Mouse (Mus musculus) limb, embryonic 15.5 days (tissue): ENCODE data around the gene Kremen1. TPM values are rescaled to one million over a fixed set of nuclear protein-coding genes. Genes with fewer than 3 reads are reported as not detected.

ENCODE experiments used
- ATAC-seq: fragments of 200-750 bp; cut with Nextera tagmentation; 2 replicates; pipeline ENCODE4 v1.8.0; 2017; ENCODE audit warnings: low read depth, moderate TSS enrichment; ENCODE audit not compliant: insufficient number of reproducible peaks, low FRiP score, low TSS enrichment
- H3K27ac ChIP-seq: fragments of 300-500 bp; sonication (generic); 2 replicates; pipeline ENCODE4 v1.5.1; 2015; ENCODE audit warnings: moderate library complexity, mild to moderate bottlenecking, inconsistent platforms
- H3K27me3 ChIP-seq: fragments of 300-500 bp; sonication (generic); 2 replicates; pipeline ENCODE4 v1.6.1; 2015; ENCODE audit warnings: inconsistent platforms
- H3K36me3 ChIP-seq: fragments of 300-500 bp; sonication (generic); 2 replicates; pipeline ENCODE4 v1.6.1; 2015; ENCODE audit warnings: inconsistent platforms
- H3K4me1 ChIP-seq: fragments of 300-500 bp; sonication (generic); 2 replicates; pipeline ENCODE4 v1.6.1; 2015; ENCODE audit warnings: inconsistent platforms
- H3K4me2 ChIP-seq: fragments of 300-500 bp; sonication (generic); 2 replicates; pipeline ENCODE4 v1.6.1; 2015; ENCODE audit warnings: mild to moderate bottlenecking, inconsistent platforms
- H3K4me3 ChIP-seq: fragments of 300-500 bp; sonication (generic); 2 replicates; pipeline ENCODE4 v1.5.1; 2015; ENCODE audit warnings: mild to moderate bottlenecking, inconsistent platforms
- H3K9ac ChIP-seq: fragments of 300-500 bp; sonication (generic); 2 replicates; pipeline ENCODE4 v1.6.1; 2015; ENCODE audit warnings: inconsistent platforms
- H3K9me3 ChIP-seq: fragments of 300-500 bp; sonication (generic); 2 replicates; pipeline ENCODE4 v1.6.1; 2016; ENCODE audit warnings: inconsistent platforms
- WGBS: fragments of 180-500 bp; shearing (Covaris S2); methylation state at CpG from one replicate; pipeline ENCODE4 v1.1.7; 2015; 5-methylcytosine and 5-hydroxymethylcytosine counted together
- polyA plus RNA-seq: library from polyadenylated mRNA; unstranded; fragments of >200 nt; fragmentation: Nextera tagmentation; extraction: Ambion mirVana; gene quantifications from 2 replicates; pipeline ENCODE4 v1.2.1, GENCODE M21; 2015

Kremen1 gene
- polyA plus RNA-seq, 1 experiment from 2014 or later: 37.6 TPM

DNA sequence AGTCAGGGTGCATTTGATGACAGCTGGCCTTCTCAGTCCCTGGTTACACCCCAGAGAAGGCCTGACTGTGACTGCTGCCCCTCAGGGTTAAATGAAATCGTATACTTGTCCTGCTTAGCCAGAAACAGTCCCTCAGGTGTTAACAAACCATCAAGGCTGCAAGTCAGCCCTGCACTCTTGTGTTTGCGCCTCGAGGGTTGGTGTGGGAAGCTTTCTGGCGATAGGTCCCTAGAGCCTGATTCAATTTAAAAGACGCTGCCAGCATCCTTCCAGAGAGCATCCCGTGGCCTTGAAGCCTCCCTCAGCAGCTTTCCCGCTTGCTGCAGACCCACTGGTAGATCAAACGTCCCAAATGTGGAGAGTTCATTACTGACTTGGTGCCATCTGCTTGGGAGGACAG is 82.0 kb downstream of the Kremen1 start:
- H3K9ac ChIP-seq: no peak overlapping the region
- ATAC-seq: no peak
- WGBS: 22% methylated on average over 8 of the region's 8 CpGs
- H3K36me3 ChIP-seq: no peaks in the 10 kb centered on the region
- no peak overlapping the region for H3K4me2 ChIP-seq
- no peak overlapping the region for H3K4me3 ChIP-seq
- H3K27me3 ChIP-seq: no peaks in the 10 kb centered on the region
- no peak overlapping the region for H3K27ac ChIP-seq
- peaks cover 19% of the 10 kb centered on the region for H3K4me1 ChIP-seq
- no peaks in the 10 kb centered on the region for H3K9me3 ChIP-seq

DNA sequence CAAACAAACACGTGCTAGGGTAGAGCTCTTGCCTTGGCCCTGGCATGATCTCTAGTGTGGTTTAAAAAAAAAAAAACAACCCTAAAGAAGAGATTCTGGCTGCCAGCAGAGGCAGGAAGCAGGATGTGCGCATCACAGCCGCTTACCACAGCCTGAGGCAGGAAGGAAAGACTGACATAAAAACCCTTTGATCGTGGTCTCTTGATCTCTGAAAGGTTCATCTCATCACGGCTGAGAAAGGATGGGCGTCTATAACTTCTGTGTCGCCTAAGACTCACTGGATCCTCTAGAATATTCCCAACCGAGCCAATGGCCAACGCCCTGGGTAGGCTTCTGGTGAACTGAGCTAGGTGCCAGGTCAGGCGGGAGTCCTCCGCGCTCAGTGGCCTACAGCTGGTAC is 84.2 kb downstream of the Kremen1 start:
- H3K9ac ChIP-seq: no peak overlapping the region
- peaks cover 12% of the 10 kb centered on the region; the same call in 1 of the 2 replicates for H3K4me1 ChIP-seq
- no peak for ATAC-seq
- WGBS: 63% methylated on average over 12 of the region's 12 CpGs
- no peaks in the 10 kb centered on the region for H3K36me3 ChIP-seq
- no peaks in the 10 kb centered on the region for H3K9me3 ChIP-seq
- H3K4me2 ChIP-seq: no peak overlapping the region
- no peak overlapping the region for H3K4me3 ChIP-seq
- H3K27me3 ChIP-seq: no peaks in the 10 kb centered on the region
- H3K27ac ChIP-seq: no peak overlapping the region

DNA sequence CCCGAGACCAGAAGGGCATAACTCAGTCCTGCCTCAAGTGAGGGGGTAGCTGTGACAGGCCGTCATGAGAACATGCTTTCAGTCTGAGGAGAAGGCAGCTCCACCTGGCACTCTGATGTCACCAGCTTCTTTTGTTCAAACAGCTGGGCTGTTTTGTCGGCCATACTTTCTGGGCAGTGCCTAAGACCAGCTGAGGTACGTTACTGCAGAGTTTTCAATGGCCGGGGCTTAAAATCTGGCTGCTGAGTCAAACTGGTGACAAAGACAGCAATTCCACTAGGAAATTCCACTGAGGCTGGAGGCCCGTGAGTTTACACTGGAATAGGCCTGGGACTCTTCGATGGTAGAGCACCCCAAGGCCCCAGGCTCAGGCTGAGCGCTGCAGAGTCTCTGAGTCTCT is 84.7 kb downstream of the Kremen1 start:
- no peak overlapping the region for H3K4me3 ChIP-seq
- WGBS: 66% methylated on average over 8 of the region's 8 CpGs
- no peak overlapping the region for H3K9ac ChIP-seq
- H3K4me1 ChIP-seq: peaks cover 12% of the 10 kb centered on the region; the same call in 1 of the 2 replicates
- no peak for ATAC-seq
- H3K4me2 ChIP-seq: no peak overlapping the region
- H3K36me3 ChIP-seq: no peaks in the 10 kb centered on the region
- H3K27ac ChIP-seq: no peak overlapping the region
- no peaks in the 10 kb centered on the region for H3K9me3 ChIP-seq
- H3K27me3 ChIP-seq: no peaks in the 10 kb centered on the region

DNA sequence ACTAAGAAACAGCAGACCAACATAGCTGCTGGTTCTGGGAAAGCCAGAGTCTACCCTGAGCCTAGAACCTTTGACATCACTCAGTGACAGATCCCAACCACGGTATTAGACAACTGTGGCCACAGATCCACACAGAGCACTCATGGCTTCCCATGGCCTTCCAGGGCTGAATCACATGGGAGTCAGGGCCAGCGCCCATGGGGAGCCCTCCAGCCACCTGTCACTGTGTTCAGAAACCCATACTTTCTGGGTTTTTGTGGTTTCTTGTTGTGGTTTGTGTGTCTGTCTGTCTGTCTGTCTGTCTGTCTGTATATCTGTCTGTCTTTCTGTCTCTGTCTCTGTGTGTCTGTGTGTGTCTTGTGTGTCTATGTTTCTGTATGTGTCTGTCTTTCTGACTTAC is 85.5 kb downstream of the Kremen1 start:
- H3K36me3 ChIP-seq: no peaks in the 10 kb centered on the region
- 74% methylated on average over 2 of the region's 2 CpGs for WGBS
- H3K4me3 ChIP-seq: no peak overlapping the region
- no peaks in the 10 kb centered on the region for H3K9me3 ChIP-seq
- no peak overlapping the region for H3K27ac ChIP-seq
- no peaks in the 10 kb centered on the region for H3K27me3 ChIP-seq
- ATAC-seq: no peak
- H3K9ac ChIP-seq: no peak overlapping the region
- no peak overlapping the region for H3K4me2 ChIP-seq
- H3K4me1 ChIP-seq: peaks cover 12% of the 10 kb centered on the region; the same call in 1 of the 2 replicates

DNA sequence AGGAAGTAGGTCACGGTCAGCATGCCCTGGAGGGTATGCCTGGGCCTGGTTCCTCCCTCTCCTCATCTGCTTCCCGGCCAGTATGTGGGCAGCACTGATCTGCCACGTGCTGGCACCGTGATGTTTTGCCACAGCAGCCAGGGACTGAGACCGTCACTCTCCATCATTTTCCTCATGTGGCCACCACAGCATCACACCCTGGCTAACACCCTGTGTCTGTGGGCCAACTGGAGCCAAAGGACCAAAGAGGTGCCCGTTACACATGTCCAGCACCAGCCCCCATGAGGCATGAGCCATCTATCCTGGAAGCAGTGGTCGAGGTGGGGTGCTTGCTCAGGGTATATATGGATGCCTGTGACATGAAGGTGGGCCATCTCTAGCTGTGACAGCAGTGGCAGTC is 86.2 kb downstream of the Kremen1 start:
- Histone ChIP-seq H3K4me2 (no peak overlapping the region), H3K9ac (no peak overlapping the region), H3K36me3 (no peaks in the 10 kb centered on the region), H3K9me3 (no peaks in the 10 kb centered on the region), H3K27me3 (no peaks in the 10 kb centered on the region), H3K27ac (no peak overlapping the region), H3K4me3 (no peak overlapping the region), H3K4me1 (peaks cover 12% of the 10 kb centered on the region; the same call in 1 of the 2 replicates)
- WGBS: 84% methylated on average over 7 of the region's 7 CpGs
- no peak for ATAC-seq

DNA sequence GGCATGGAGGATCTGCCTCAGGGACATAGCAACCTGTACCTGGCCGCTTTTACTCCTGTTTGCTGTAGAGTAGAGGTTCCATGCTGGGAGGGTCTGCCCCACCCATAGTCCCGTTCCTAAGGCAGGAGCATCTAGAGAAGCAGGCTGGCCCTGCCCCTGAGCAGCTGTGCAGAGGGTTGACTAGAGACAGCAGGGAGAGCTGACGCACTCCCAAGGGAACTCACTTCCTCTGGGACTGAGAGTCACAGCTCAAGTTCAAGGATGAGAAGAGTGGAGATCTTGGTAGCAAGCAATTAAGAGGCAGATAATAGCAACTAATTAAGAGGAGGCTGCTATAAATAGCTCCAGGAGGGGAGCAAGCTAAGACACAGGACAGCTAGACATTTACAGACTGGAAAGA is 88.5 kb downstream of the Kremen1 start:
- WGBS: 28% methylated on average over 3 of the region's 3 CpGs
- Histone ChIP-seq H3K27ac (no peak overlapping the region), H3K36me3 (no peaks in the 10 kb centered on the region), H3K4me2 (no peak overlapping the region), H3K4me1 (peaks cover 3% of the 10 kb centered on the region; the same call in 1 of the 2 replicates), H3K4me3 (no peak overlapping the region), H3K9ac (no peak overlapping the region), H3K9me3 (no peaks in the 10 kb centered on the region), H3K27me3 (no peaks in the 10 kb centered on the region)
- no peak for ATAC-seq

DNA sequence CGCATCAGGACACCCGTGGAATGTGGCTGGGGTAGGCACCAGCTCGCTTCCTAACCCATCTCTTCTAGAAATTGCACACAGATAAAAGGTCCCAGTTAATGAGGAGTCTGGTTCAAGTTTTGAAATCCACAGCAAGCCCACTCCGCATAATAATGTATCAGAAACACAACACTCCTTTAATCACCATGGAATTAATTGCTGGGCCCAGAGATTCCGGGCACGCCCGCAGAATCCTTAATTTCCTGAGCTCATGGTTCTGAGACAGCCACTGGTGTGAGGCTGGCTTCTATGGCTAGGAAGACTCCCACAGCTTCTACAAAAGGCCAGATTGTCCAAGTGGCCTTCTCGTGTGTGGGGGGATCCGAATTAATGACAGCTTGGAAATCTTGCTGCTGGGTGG is 94.0 kb downstream of the Kremen1 start:
- no peak for ATAC-seq
- Histone ChIP-seq H3K9ac (no peak overlapping the region), H3K36me3 (no peaks in the 10 kb centered on the region), H3K4me1 (peaks cover 36% of the 10 kb centered on the region), H3K9me3 (no peaks in the 10 kb centered on the region), H3K27me3 (no peaks in the 10 kb centered on the region), H3K27ac (no peak overlapping the region), H3K4me2 (no peak overlapping the region), H3K4me3 (no peak overlapping the region)
- WGBS: 72% methylated on average over 9 of the region's 9 CpGs

DNA sequence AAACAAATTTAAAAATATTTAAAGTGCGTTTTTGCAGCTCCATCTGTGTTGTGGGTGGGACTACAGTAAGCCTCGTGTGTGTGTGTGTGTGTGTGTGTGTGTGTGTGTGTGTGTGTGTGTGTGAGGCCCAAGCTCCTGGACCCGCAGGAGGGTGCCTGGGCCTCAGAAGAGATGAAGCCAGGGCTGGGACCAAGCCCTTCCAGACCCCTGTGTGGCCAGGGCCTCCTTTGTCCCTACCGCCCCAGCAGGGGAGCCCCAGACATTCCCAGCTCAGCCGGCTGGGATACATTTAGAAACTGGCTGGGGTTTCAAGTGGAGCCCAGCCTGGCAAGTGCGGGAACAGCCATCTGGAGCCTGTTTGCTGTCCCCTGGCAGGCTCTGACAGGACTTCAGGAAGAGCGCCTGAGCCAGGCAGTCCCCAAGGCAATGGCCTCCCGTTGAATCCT is 95.9 kb downstream of the Kremen1 start:
- no peaks in the 10 kb centered on the region for H3K36me3 ChIP-seq
- H3K9me3 ChIP-seq: no peaks in the 10 kb centered on the region
- no peaks in the 10 kb centered on the region for H3K27me3 ChIP-seq
- peaks cover 36% of the 10 kb centered on the region for H3K4me1 ChIP-seq
- 13% methylated on average over 7 of the region's 8 CpGs for WGBS
- 0 out of 2 replicates have a peak overlapping the region, but pooled peaks have one; percentile 10 for H3K4me2 ChIP-seq
- peak; percentile 56 for ATAC-seq
- no peak overlapping the region for H3K9ac ChIP-seq
- no peak overlapping the region for H3K4me3 ChIP-seq
- peak overlapping the region; percentile 80 for H3K27ac ChIP-seq

DNA sequence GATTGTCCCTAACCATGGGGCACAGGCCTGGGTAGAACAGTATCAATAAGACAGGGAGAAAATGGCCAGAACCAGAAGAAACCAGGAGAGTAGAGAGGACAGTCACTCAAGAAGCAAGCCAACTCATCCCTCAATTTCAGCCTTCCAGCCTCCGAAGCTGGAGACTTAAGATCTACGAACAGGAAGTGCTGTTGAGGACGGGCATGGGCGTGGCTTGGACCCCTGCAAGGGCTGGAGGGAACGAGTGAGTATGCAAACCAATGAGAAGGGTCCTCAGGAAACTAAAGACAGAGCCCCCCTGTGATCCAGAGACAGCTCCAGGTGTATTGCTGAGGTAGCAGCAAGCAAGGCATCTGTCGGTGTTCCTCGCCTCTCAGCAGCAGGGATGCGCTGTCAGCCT is 97.0 kb downstream of the Kremen1 start:
- no peak overlapping the region for H3K27ac ChIP-seq
- 33% methylated on average over 8 of the region's 8 CpGs for WGBS
- no peak overlapping the region for H3K9ac ChIP-seq
- H3K9me3 ChIP-seq: no peaks in the 10 kb centered on the region
- no peaks in the 10 kb centered on the region for H3K27me3 ChIP-seq
- H3K36me3 ChIP-seq: no peaks in the 10 kb centered on the region
- ATAC-seq: no peak
- peaks cover 36% of the 10 kb centered on the region for H3K4me1 ChIP-seq
- no peak overlapping the region for H3K4me2 ChIP-seq
- H3K4me3 ChIP-seq: no peak overlapping the region

DNA sequence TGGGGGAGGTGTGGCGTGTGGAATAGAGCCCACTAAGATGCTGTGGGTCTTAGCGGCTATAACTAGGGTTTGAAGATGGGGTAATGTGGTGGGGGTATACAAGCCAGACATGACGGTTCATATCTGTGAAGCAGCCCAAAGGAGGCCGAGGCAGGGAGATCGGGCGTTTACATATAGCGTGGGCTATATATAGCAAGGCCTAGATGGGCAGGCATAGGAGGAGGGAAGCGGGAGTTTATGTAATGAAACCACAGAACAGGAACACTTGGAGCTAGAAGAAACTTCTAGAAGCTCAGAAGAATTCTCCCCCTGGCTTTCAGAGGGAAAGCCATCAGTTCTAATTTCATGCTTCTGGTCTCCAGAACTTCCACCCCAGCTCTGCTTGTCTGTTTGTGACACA is 97.9 kb downstream of the Kremen1 start:
- H3K36me3 ChIP-seq: no peaks in the 10 kb centered on the region
- H3K27me3 ChIP-seq: no peaks in the 10 kb centered on the region
- peaks cover 36% of the 10 kb centered on the region for H3K4me1 ChIP-seq
- no peak overlapping the region; the same call in 1 of the 2 replicates for H3K27ac ChIP-seq
- no peak overlapping the region for H3K9ac ChIP-seq
- no peak overlapping the region for H3K4me3 ChIP-seq
- H3K4me2 ChIP-seq: no peak overlapping the region
- no peak for ATAC-seq
- WGBS: 86% methylated on average over 8 of the region's 8 CpGs
- no peaks in the 10 kb centered on the region for H3K9me3 ChIP-seq

DNA sequence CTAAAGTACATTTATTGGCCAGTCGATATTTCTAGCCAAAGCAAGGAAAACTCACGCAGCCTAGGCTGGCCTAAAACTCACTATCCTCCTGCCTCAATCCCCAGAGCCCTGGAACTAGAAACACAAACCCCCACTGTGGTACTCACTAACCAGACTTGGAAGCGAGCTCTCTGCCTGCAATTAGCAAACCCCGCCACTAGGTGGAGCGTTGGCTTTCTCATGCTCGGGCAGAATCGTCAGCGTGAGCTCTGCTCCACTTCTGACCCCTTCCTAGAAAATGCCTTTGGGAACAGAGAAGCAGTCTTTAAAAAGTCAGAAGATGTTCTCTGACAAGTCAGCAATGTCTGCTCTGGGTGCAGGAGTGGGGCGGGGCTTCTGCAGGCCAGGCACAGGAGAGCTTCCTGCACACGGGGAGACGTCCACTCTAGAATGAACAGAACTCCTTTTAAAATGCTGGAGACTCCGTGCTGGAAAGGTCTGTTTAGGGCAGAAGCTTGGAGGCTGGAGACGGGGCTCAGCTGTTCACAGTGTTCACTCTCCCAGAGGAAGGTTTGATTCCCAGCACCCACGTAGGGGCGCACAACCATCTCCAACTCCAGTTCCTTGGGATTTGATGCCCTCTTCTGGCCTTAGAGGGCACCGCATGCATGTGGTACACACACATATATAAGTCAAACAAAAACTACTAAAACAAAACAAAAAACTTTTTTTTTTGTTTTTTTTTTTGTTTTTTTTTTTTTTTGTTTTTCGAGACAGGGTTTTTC is 100.5 kb downstream of the Kremen1 start:
- H3K27me3 ChIP-seq: no peaks in the 10 kb centered on the region
- H3K9ac ChIP-seq: no peak overlapping the region
- H3K36me3 ChIP-seq: no peaks in the 10 kb centered on the region
- WGBS: 73% methylated on average over 17 of the region's 17 CpGs
- H3K9me3 ChIP-seq: no peaks in the 10 kb centered on the region
- H3K4me1 ChIP-seq: peaks cover 21% of the 10 kb centered on the region
- H3K4me2 ChIP-seq: no peak overlapping the region
- H3K4me3 ChIP-seq: no peak overlapping the region
- H3K27ac ChIP-seq: no peak overlapping the region
- no peak for ATAC-seq

DNA sequence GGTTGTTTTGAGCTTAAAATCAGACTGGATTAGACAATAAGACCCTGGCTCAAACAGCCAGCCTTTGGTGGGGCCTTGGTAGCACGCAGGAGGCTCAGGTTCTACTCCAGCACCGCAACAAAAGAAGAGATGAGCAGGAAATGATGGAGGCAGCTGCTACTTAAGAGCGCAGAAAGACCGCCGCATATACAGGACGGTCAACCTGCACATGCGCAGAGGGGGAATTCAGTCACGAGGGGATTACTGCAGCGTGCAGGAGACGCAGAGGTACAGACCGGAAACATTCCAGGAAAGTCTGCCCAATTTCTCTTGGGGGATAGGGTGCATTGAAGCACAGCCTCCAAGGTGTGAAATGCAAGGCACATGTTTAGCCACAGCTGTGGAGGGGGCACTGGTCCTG is 103.3 kb downstream of the Kremen1 start:
- H3K27me3 ChIP-seq: no peaks in the 10 kb centered on the region
- 78% methylated on average over 11 of the region's 11 CpGs for WGBS
- peaks cover 10% of the 10 kb centered on the region for H3K4me1 ChIP-seq
- no peaks in the 10 kb centered on the region for H3K9me3 ChIP-seq
- H3K4me3 ChIP-seq: no peak overlapping the region
- no peak for ATAC-seq
- H3K36me3 ChIP-seq: no peaks in the 10 kb centered on the region
- no peak overlapping the region for H3K27ac ChIP-seq
- no peak overlapping the region for H3K4me2 ChIP-seq
- H3K9ac ChIP-seq: no peak overlapping the region
